Comparison of ENCODE assay signal across 8 mouse cellular contexts in genomic region chr9:122195042-122195682, GRCm38 (mm10).
A peak's percentile ranks its signal among the peaks of the same experiment; 100 is the strongest.
DNase-seq lines count a peak whose midpoint lies in the region; ATAC-seq lines count a peak whose summit lies in the region.

No protein-coding gene starts in this region.

- no peaks in the 10 kb centered on the region for H3K9me3 ChIP-seq in stomach, embryonic 15.5 days
- H3K9me3 ChIP-seq in hindbrain, embryonic 13.5 days: no peaks in the 10 kb centered on the region

- intact Hi-C loops in left cerebral cortex, postnatal 4 days (cut with DNase I): no loop called here
- intact Hi-C loops in left cerebral cortex, postnatal 14 days (cut with DNase I): no loop called here

- no peak overlapping the region for H3K4me2 ChIP-seq in stomach, embryonic 15.5 days
- no peak overlapping the region for H3K4me2 ChIP-seq in hindbrain, embryonic 13.5 days

- H3K9ac ChIP-seq in stomach, embryonic 15.5 days: no peak overlapping the region
- no peak overlapping the region for H3K9ac ChIP-seq in hindbrain, embryonic 13.5 days

- peak; percentile 39 for DNase-seq in left cerebral cortex, postnatal 4 days
- DNase-seq in left cerebral cortex, postnatal 14 days (ENCODE audit: low spot score in 2 of 2): no peak
- peak; percentile 17 for DNase-seq in gonadal fat pad, adult 2 months (ENCODE audit: low read depth)
- DNase-seq in kidney, adult 9 months: peak; percentile 54
- no peak for DNase-seq in thymus, adult 18-20 months

- no peak overlapping the region for H3K4me3 ChIP-seq in stomach, embryonic 15.5 days (replicated peaks)
- H3K4me3 ChIP-seq in hindbrain, embryonic 13.5 days: no peak overlapping the region

- peak; percentile 27; the same call in 1 of the 2 replicates for ATAC-seq in stomach, embryonic 15.5 days (ENCODE audit: insufficient read depth, low FRiP score, low read depth)
- ATAC-seq in hindbrain, embryonic 13.5 days (ENCODE audit: low FRiP score): no peak
- no peak for ATAC-seq in erythroid progenitor cell, adult 5-6 weeks (replicated peaks; ENCODE audit: low FRiP score, poor library complexity, severe bottlenecking)

- no peaks in the 10 kb centered on the region for H3K4me1 ChIP-seq in stomach, embryonic 15.5 days
- H3K4me1 ChIP-seq in hindbrain, embryonic 13.5 days (replicated peaks): peaks cover 19% of the 10 kb centered on the region

- H3K27me3 ChIP-seq in stomach, embryonic 15.5 days (replicated peaks): no peaks in the 10 kb centered on the region
- no peaks in the 10 kb centered on the region; the same call in 1 of the 2 replicates for H3K27me3 ChIP-seq in hindbrain, embryonic 13.5 days

- 65% methylated on average over 5 of the region's 5 CpGs for WGBS in stomach, embryonic 15.5 days
- WGBS in hindbrain, embryonic 13.5 days: 83% methylated on average over 5 of the region's 5 CpGs

- H3K27ac ChIP-seq in stomach, embryonic 15.5 days: no peak overlapping the region
- H3K27ac ChIP-seq in hindbrain, embryonic 13.5 days: no peak overlapping the region

- no peaks in the 10 kb centered on the region; the same call in 1 of the 2 replicates for H3K36me3 ChIP-seq in stomach, embryonic 15.5 days
- H3K36me3 ChIP-seq in hindbrain, embryonic 13.5 days: peaks cover 10% of the 10 kb centered on the region

Comparison
In these comparisons a context has a peak if more than half of its experiments do, and no peak if none do; other contexts are left out.
1. DNase-seq: peak in left cerebral cortex, postnatal 4 days (single experiment), gonadal fat pad, adult 2 months (single experiment) and kidney, adult 9 months (single experiment); none in left cerebral cortex, postnatal 14 days (0 of 2) and thymus, adult 18-20 months (0 of 2).